Comparison of ENCODE assay signal across 15 mouse cellular contexts in genomic region chrX:130843141-130843540, GRCm38 (mm10).
DNase-seq lines count a peak whose midpoint lies in the region; ATAC-seq and TF ChIP-seq lines count a peak whose summit lies in the region.
"Had no signal": no experiment of that assay in that cellular context is flagged by ENCODE, and none has a peak within 500 bp of the region (broad histone marks: within the 10 kb centered on the region; RNA-seq: fewer than 3 reads in every experiment).

No protein-coding gene starts in this region.

- H3K4me2 ChIP-seq in forebrain, embryonic 15.5 days (replicated peaks): no peak overlapping the region
- H3K4me2 ChIP-seq in forebrain, embryonic 11.5 days (ENCODE audit: low read depth, low read length, severe bottlenecking): no peak overlapping the region
- H3K4me2 ChIP-seq in hindbrain, postnatal 0 days (ENCODE audit: low read depth, low read length): no peak overlapping the region
- H3K4me2 ChIP-seq in hindbrain, embryonic 14.5 days (replicated peaks): no peak overlapping the region
- no peak overlapping the region for H3K4me2 ChIP-seq in lung, embryonic 14.5 days
- H3K4me2 ChIP-seq: neural tube, embryonic 15.5 days had no signal

- H3K4me3 ChIP-seq in forebrain, embryonic 15.5 days: no peak overlapping the region
- no peak overlapping the region for H3K4me3 ChIP-seq in forebrain, embryonic 11.5 days (ENCODE audit: low read depth, low read length)
- H3K4me3 ChIP-seq in hindbrain, postnatal 0 days (ENCODE audit: low read length): no peak overlapping the region
- no peak overlapping the region for H3K4me3 ChIP-seq in hindbrain, embryonic 14.5 days (replicated peaks; ENCODE audit: low read length)
- no peak overlapping the region for H3K4me3 ChIP-seq in lung, embryonic 14.5 days (ENCODE audit: low read depth, low read length)
- H3K4me3 ChIP-seq: midbrain, embryonic 10.5 days; neural tube, embryonic 15.5 days had no signal

- H3K36me3 ChIP-seq in forebrain, embryonic 15.5 days: no peaks in the 10 kb centered on the region
- H3K36me3 ChIP-seq in forebrain, embryonic 11.5 days (ENCODE audit: control insufficient read depth, insufficient read depth, low read length): no peaks in the 10 kb centered on the region
- H3K36me3 ChIP-seq in hindbrain, postnatal 0 days (ENCODE audit: insufficient read depth, low read length): no peaks in the 10 kb centered on the region
- H3K36me3 ChIP-seq in hindbrain, embryonic 14.5 days (replicated peaks; ENCODE audit: control insufficient read depth, insufficient read depth): no peaks in the 10 kb centered on the region
- H3K36me3 ChIP-seq in lung, embryonic 14.5 days (ENCODE audit: insufficient read depth): no peaks in the 10 kb centered on the region
- H3K36me3 ChIP-seq: midbrain, embryonic 10.5 days; neural tube, embryonic 15.5 days had no signal

- 78% methylated on average over 3 of the region's 3 CpGs for WGBS in forebrain, embryonic 15.5 days
- 92% methylated on average over 3 of the region's 3 CpGs for WGBS in forebrain, embryonic 11.5 days
- 58% methylated on average over 3 of the region's 3 CpGs for WGBS in hindbrain, postnatal 0 days
- 86% methylated on average over 3 of the region's 3 CpGs for WGBS in hindbrain, embryonic 14.5 days
- 56% methylated on average over 3 of the region's 3 CpGs for WGBS in lung, embryonic 14.5 days

- no peaks in the 10 kb centered on the region for H3K27me3 ChIP-seq in forebrain, embryonic 15.5 days
- H3K27me3 ChIP-seq in forebrain, embryonic 11.5 days (ENCODE audit: control insufficient read depth, insufficient read depth, low read length): no peaks in the 10 kb centered on the region
- no peaks in the 10 kb centered on the region for H3K27me3 ChIP-seq in hindbrain, postnatal 0 days (ENCODE audit: insufficient read depth, low read length)
- H3K27me3 ChIP-seq in hindbrain, embryonic 14.5 days (ENCODE audit: control insufficient read depth, insufficient read depth, low read length): no peaks in the 10 kb centered on the region
- no peaks in the 10 kb centered on the region for H3K27me3 ChIP-seq in lung, embryonic 14.5 days (ENCODE audit: insufficient read depth, low read length)
- H3K27me3 ChIP-seq: neural tube, embryonic 15.5 days had no signal

- no peaks in the 10 kb centered on the region for H3K9me3 ChIP-seq in forebrain, embryonic 15.5 days
- no peaks in the 10 kb centered on the region for H3K9me3 ChIP-seq in forebrain, embryonic 11.5 days (ENCODE audit: control insufficient read depth, low read length)
- no peaks in the 10 kb centered on the region for H3K9me3 ChIP-seq in hindbrain, postnatal 0 days (ENCODE audit: low read length)
- H3K9me3 ChIP-seq in hindbrain, embryonic 14.5 days (ENCODE audit: control insufficient read depth, low read length): no peaks in the 10 kb centered on the region
- H3K9me3 ChIP-seq in lung, embryonic 14.5 days (ENCODE audit: low read depth, low read length): no peaks in the 10 kb centered on the region
- H3K9me3 ChIP-seq: midbrain, embryonic 10.5 days; neural tube, embryonic 15.5 days had no signal

- no peak for TF ChIP-seq CTCF in hindbrain, postnatal 0 days (IDR thresholded peaks at IDR 0.05; ENCODE audit: low read depth)
- no peak for TF ChIP-seq CTCF in lung, embryonic 14.5 days (IDR thresholded peaks at IDR 0.05; ENCODE audit: low read depth)

- H3K9ac ChIP-seq in forebrain, embryonic 15.5 days (replicated peaks): no peak overlapping the region
- H3K9ac ChIP-seq in forebrain, embryonic 11.5 days (ENCODE audit: low read length): no peak overlapping the region
- no peak overlapping the region for H3K9ac ChIP-seq in hindbrain, postnatal 0 days (replicated peaks; ENCODE audit: low read length)
- no peak overlapping the region for H3K9ac ChIP-seq in hindbrain, embryonic 14.5 days
- no peak overlapping the region for H3K9ac ChIP-seq in lung, embryonic 14.5 days
- H3K9ac ChIP-seq: liver, embryonic 14.5 days; neural tube, embryonic 15.5 days had no signal

- no peaks in the 10 kb centered on the region for H3K4me1 ChIP-seq in forebrain, embryonic 15.5 days
- H3K4me1 ChIP-seq in forebrain, embryonic 11.5 days (replicated peaks; ENCODE audit: control insufficient read depth, insufficient read depth, low read length): no peaks in the 10 kb centered on the region
- no peaks in the 10 kb centered on the region for H3K4me1 ChIP-seq in hindbrain, postnatal 0 days (ENCODE audit: insufficient read depth, low read length)
- H3K4me1 ChIP-seq in hindbrain, embryonic 14.5 days (replicated peaks; ENCODE audit: control insufficient read depth, insufficient read depth, low read length): no peaks in the 10 kb centered on the region
- H3K4me1 ChIP-seq in lung, embryonic 14.5 days (ENCODE audit: insufficient read depth): no peaks in the 10 kb centered on the region
- H3K4me1 ChIP-seq: midbrain, embryonic 10.5 days; neural tube, embryonic 15.5 days had no signal

- no peak overlapping the region for H3K27ac ChIP-seq in forebrain, embryonic 15.5 days (replicated peaks)
- no peak overlapping the region for H3K27ac ChIP-seq in forebrain, embryonic 11.5 days (ENCODE audit: low read depth, low read length)
- no peak overlapping the region for H3K27ac ChIP-seq in hindbrain, postnatal 0 days
- H3K27ac ChIP-seq in hindbrain, embryonic 14.5 days: no peak overlapping the region
- H3K27ac ChIP-seq in lung, embryonic 14.5 days (ENCODE audit: low read depth): no peak overlapping the region
- H3K27ac ChIP-seq: liver, embryonic 14.5 days; midbrain, embryonic 10.5 days; neural tube, embryonic 15.5 days had no signal

- ATAC-seq in forebrain, embryonic 15.5 days (replicated peaks): 0 out of 2 replicates have a peak, but pooled peaks have one; percentile 23
- ATAC-seq in forebrain, embryonic 11.5 days (replicated peaks; ENCODE audit: low FRiP score): no peak
- ATAC-seq in hindbrain, postnatal 0 days: no peak
- ATAC-seq in hindbrain, embryonic 14.5 days (ENCODE audit: low FRiP score): no peak
- ATAC-seq in lung, embryonic 14.5 days (ENCODE audit: insufficient read depth): no peak

- DNase-seq in forebrain, embryonic 11.5 days (ENCODE audit: low spot score): no peak
- peak; percentile 22 for DNase-seq in hindbrain, postnatal 0 days (ENCODE audit: low spot score)
- no peak for DNase-seq in hindbrain, embryonic 14.5 days (ENCODE audit: low spot score)
- peak; percentile 48 for DNase-seq in lung, embryonic 14.5 days
- no peak for DNase-seq in lung, postnatal 14 days
- peak; percentile 3 for DNase-seq in brain, adult 2 months (ENCODE audit: low read depth, low spot score)
- DNase-seq in B cell, adult 2 months: no peak
- DNase-seq: cerebellum, adult 9-10 months; embryo, embryonic 11 days; kidney, postnatal 36 days; lung, postnatal 36 days had no signal

Comparison
In these comparisons a context has a peak if more than half of its experiments do, and no peak if none do; other contexts are left out.
1. DNase-seq: peak in hindbrain, postnatal 0 days (single experiment), lung, embryonic 14.5 days (single experiment) and brain, adult 2 months (single experiment); none in forebrain, embryonic 11.5 days (single experiment), hindbrain, embryonic 14.5 days (single experiment), lung, postnatal 14 days (single experiment) and B cell, adult 2 months (0 of 2).